Mouse (Mus musculus) small intestine, adult 10 weeks (tissue): ENCODE measurements around the gene Samd8. TPM values are rescaled to one million over a fixed set of nuclear protein-coding genes. Genes with fewer than 3 reads are reported as not detected.

Experiments used
- polyA plus RNA-seq: library from polyadenylated mRNA; stranded (reverse); fragments of 350-450 nt; fragmentation: Illumina TruSeq; extraction: RNeasy Lipid Tissue Mini Kit (QIAGEN cat#74804); gene quantifications from one replicate; pipeline ENCODE4 v1.2.3, GENCODE M21; 2014; ENCODE audit warnings: low replicate concordance

Gene Samd8
- 75.0 TPM for polyA plus RNA-seq

GRCm38 (mm10) chr14:21750008-21750880, at the start of gene Samd8:
Gene Samd8 (plus strand): TSS chr14:21750531.

GRCm38 (mm10) chr14:21714486-21714885, 35.8 kb upstream of the Samd8 start, which contains the start of gene Dupd1:
Gene Dupd1 (minus strand): TSS chr14:21714576.

GRCm38 (mm10) chr14:21750881-21751542, 681 bp downstream of the Samd8 start, which contains the start of gene Dusp13:
Gene Dusp13 (minus strand): TSS chr14:21751181.

GRCm38 (mm10) chr14:21824938-21825337, 74.6 kb downstream of the Samd8 start, which contains the start of gene Vdac2:
Gene Vdac2 (plus strand): TSS chr14:21825238.

Other genes starting within 250 kb of the Samd8 start
- gene Dupd1, start 36.0 kb upstream of the Samd8 start, polyA plus RNA-seq = not detected
- not detected for gene Dusp13, start 650 bp downstream of the Samd8 start, polyA plus RNA-seq
- 700 TPM for gene Vdac2, start 74.7 kb downstream of the Samd8 start, polyA plus RNA-seq
- gene Comtd1, start 98.4 kb downstream of the Samd8 start, polyA plus RNA-seq = not detected
- 5.7 TPM for gene Zfp503, start 239.1 kb downstream of the Samd8 start, polyA plus RNA-seq